Mouse (Mus musculus) spleen, adult 10 weeks (tissue): ENCODE data around the gene Timp4. TPM values are rescaled to one million over a fixed set of nuclear protein-coding genes. Genes with fewer than 3 reads are reported as not detected.

Experiments
- polyA plus RNA-seq: library from polyadenylated mRNA; stranded (reverse); fragments of 350-450 nt; fragmentation: Illumina TruSeq; extraction: RNeasy Lipid Tissue Mini Kit (QIAGEN cat#74804); gene quantifications from one replicate; pipeline ENCODE4 v1.2.3, GENCODE M21; 2015; ENCODE audit warnings: low replicate concordance; ENCODE audit not compliant: insufficient read depth

Gene Timp4
- 0.18 TPM for polyA plus RNA-seq

GRCm38 (mm10) chr6:115252099-115252873 lies at the start of gene Timp4:
Gene Timp4, minus strand, starts transcription at chr6:115252205.

GRCm38 (mm10) chr6:115227043-115227442 lies 25.0 kb downstream of the Timp4 start, which contains the start of gene Gm17482:
Gene Gm17482, plus strand, starts transcription at chr6:115227343.

Other genes starting within 250 kb of the Timp4 start
- gene Tamm41, start 214.3 kb downstream of the Timp4 start, polyA plus RNA-seq: 19.6 TPM
- 0.43 TPM for gene Syn2, start 117.3 kb downstream of the Timp4 start, polyA plus RNA-seq
- not detected for gene Gm17482, start 24.9 kb downstream of the Timp4 start, polyA plus RNA-seq
- 12.5 TPM for gene Pparg, start 108.7 kb upstream of the Timp4 start, polyA plus RNA-seq